Mouse (Mus musculus): ENCODE data around the gene Hps4.

DNA sequence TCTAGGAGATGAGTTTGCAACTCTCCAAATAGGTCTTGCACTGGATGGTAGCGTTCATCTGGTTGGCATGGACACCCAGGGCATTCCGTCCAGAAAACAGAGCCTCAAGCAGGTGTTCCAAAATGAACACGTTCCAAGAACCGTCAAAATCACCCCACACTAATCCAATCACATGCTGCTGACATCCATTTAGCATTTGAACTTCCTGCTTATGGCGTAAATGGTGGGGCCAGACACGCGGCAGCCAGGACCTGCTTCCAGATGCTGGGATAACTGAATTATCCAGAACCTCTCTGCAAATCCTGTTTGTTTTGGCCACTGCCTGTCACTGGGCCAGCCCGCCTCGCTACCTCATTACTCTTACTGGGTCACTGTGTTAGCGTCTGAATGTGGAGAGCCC is 56.4 kb downstream of the Hps4 start:
- TF ChIP-seq CTCF (IDR thresholded peaks at IDR 0.05; ENCODE audit: low read depth, low read length) (no peak), POLR2A (IDR thresholded peaks at IDR 0.05; ENCODE audit: extremely low read depth, insufficient read depth, low read length) (no peak)
